Mouse (Mus musculus) left cerebral cortex, adult 2 months (tissue): ENCODE data around the gene Adap2. TPM values are rescaled to one million over a fixed set of nuclear protein-coding genes. Genes with fewer than 3 reads are reported as not detected.
"Not testable (repeated sequence)": the region's sequence is repeated elsewhere in the genome, so short reads cannot be mapped to it uniquely, and the experiment has no call there.

Source experiments
- DNase-seq, 2 experiments: peaks; one replicate each; pipeline ENCODE4 v3.0.0; 2021 to 2022; ENCODE audit warnings: low spot score in 2 of 2, mixed read lengths in 1 of 2; ENCODE audit errors: extremely low spot score in 1 of 2
- H3K27ac ChIP-seq: fragments of 200-600 bp; 2 replicates; pipeline ENCODE4 v1.8.1; 2022
- H3K4me3 ChIP-seq: fragments of 200-600 bp; 2 replicates; pipeline ENCODE4 v1.8.1; 2022
- CTCF ChIP-seq: fragments of 200-600 bp; IDR thresholded peaks from 2 replicates; pipeline ENCODE4 v1.8.1; 2022; ENCODE audit warnings: antibody characterized with exemption, mild to moderate bottlenecking, moderate library complexity
- intact Hi-C: fragments of 180-260 bp; cut with DNase I; formaldehyde crosslinking; loops from one replicate; pipeline ENCODE4 v1.15.1; 2025
- total RNA-seq, 2 experiments: library from RNA; stranded (reverse); gene quantifications; 2 replicates each; pipeline ENCODE4 v1.2.3; 2021

Adap2 gene
- total RNA-seq, 2 experiments from 2014 or later: 6.2 to 9.0 TPM

- Histone ChIP-seq H3K4me3 (peak overlapping the region; percentile 93), H3K27ac (peak overlapping the region; percentile 94)
- not testable (repeated sequence) for DNase-seq
- TF ChIP-seq CTCF: peak; percentile 28
- intact Hi-C loops: loop anchor here (2.0 kb wide), 1 partner anchor 26 kb away; the partner anchor contains the start of gene Rhot1
Observed at GRCm38 (mm10) chr11:80183054-80183704, 29.3 kb downstream of the Adap2 start.

DNA sequence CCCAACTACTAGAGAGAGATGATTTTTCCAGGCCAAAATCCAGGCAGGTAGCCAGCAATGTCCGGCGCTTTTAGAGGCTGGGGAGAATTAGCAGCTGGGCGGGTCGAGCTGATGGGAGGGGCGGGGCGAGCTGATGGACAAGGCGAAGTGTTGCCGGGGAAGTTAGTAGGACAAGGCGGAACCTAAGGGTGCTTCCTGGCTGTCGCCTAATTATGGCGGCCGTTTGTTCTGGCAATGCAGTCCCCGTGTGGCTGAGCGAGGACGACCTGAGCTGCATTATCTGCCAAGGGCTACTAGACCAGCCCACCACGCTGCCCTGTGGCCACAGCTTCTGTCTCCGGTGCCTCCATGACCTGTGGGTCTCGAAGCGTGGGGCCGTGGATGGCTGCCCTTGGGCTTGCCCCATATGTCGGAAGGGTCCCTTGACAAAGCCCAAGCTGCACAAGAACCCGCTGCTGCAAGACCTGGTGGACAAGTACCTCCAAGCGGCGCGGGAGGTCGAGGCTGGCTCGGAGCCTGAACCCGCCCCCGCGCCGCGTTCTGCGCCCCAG lies 29.9 kb downstream of the Adap2 start, which contains the start of gene Rnf135:
TSS of gene Rnf135 (plus strand) at position 147 of the 551 bp plus-strand sequence.
- peak within 1 kb of the TSS; percentile 94 for H3K27ac ChIP-seq
- peak within 1 kb of the TSS; percentile 93 for H3K4me3 ChIP-seq
- no peak for TF ChIP-seq CTCF
- intact Hi-C loops: loop anchor here (2.0 kb wide), 1 partner anchor 25 kb away; the partner anchor contains the start of gene Rhot1
- peak; percentile 69 to 79 for DNase-seq

- TF ChIP-seq CTCF: no peak
- intact Hi-C loops: no loop called here
- DNase-seq: no peak
- peak overlapping the region; percentile 93 for H3K4me3 ChIP-seq
- H3K27ac ChIP-seq: peak overlapping the region; percentile 94; the same call in 1 of the 2 replicates
Observed at GRCm38 (mm10) chr11:80184531-80185071, 30.7 kb downstream of the Adap2 start.

GRCm38 (mm10) chr11:80185441-80185976 lies 31.6 kb downstream of the Adap2 start:
- DNase-seq, intact Hi-C loops, H3K4me3 ChIP-seq, H3K27ac ChIP-seq: not testable (repeated sequence)

DNA sequence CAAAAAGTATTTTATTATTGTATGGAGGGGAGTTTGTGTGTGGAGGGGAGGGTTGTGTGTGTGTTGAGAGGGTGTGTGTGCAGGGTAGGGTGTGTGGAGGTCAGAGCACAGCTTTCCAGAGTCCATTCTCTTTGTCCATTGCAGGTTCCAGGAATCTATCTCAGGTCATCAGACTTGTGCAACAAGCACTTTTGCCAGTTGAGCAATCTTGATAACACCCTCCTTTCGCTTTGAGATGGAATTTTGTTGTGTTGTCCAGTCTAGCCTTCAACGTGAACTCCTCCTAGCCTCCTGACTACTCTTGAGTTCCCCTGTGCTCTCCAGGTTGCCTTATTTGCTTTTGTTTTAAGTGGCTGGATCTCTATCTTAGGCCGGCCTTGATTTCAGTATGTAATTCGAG lies 36.4 kb downstream of the Adap2 start:
- DNase-seq: no peak
- H3K4me3 ChIP-seq: no peak overlapping the region
- no peak overlapping the region for H3K27ac ChIP-seq
- intact Hi-C loops: no loop called here
- no peak for TF ChIP-seq CTCF

GRCm38 (mm10) chr11:80193827-80194226 lies 39.9 kb downstream of the Adap2 start:
- no peak for DNase-seq
- no peak overlapping the region for H3K4me3 ChIP-seq
- intact Hi-C loops: no loop called here
- no peak; the same call in 1 of the 2 replicates for TF ChIP-seq CTCF
- no peak overlapping the region for H3K27ac ChIP-seq

GRCm38 (mm10) chr11:80196351-80196750 lies 42.4 kb downstream of the Adap2 start:
- DNase-seq: no peak
- TF ChIP-seq CTCF: no peak
- intact Hi-C loops: no loop called here
- H3K27ac ChIP-seq: no peak overlapping the region
- no peak overlapping the region for H3K4me3 ChIP-seq

GRCm38 (mm10) chr11:80199316-80199715 lies 45.4 kb downstream of the Adap2 start:
- intact Hi-C loops: no loop called here

DNA sequence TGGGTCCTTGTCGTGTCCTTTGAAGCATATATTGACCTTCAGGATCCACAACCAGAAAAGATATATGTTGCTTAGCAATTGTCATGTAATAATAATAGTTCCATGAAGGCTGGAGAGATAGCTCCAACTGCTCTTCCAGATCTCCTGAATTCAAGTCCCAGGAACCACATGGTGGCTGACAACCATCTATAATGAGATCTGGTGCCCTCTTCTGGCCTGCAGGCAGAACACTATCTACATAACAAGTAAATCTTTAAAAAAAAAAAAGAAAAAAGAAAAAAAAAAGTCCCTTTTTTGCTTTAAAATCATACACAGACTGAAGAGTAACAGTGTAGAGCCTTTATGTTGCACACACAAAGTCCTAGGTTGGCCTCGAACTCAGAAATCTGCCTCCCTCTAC lies 45.9 kb downstream of the Adap2 start:
- no peak overlapping the region for H3K27ac ChIP-seq
- TF ChIP-seq CTCF: peak; percentile 37
- intact Hi-C loops: no loop called here
- no peak overlapping the region for H3K4me3 ChIP-seq
- no peak for DNase-seq

More at GRCm38 (mm10) chr11:80199316-80199715, 45.4 kb downstream of the Adap2 start:
- no peak overlapping the region for H3K27ac ChIP-seq
- no peak for DNase-seq
- H3K4me3 ChIP-seq: no peak overlapping the region
- TF ChIP-seq CTCF: no peak

GRCm38 (mm10) chr11:80200326-80200725 lies 46.4 kb downstream of the Adap2 start:
- no peak for DNase-seq
- no peak overlapping the region for H3K4me3 ChIP-seq
- intact Hi-C loops: no loop called here
- TF ChIP-seq CTCF: peak; percentile 60
- no peak overlapping the region for H3K27ac ChIP-seq

DNA sequence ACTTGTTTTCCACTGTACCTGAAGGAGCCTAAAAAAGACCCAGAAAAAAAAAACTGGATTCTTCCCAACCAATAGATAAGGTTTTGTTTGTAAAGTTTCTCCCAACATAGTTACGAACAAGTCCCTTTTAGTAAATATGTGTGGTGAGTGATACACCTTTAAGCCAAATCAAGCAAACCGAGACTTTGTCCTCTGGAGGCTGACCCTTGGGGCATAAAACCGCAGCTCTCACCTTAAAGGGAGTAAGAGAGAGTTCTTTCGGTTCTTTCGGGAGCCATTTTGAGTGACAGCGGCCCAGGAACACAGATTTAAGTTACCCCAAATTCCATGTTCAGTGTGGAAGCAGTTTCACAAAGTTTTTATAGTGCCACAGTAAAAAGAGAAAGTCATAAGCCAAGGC lies 48.4 kb downstream of the Adap2 start:
- no peak overlapping the region for H3K27ac ChIP-seq
- intact Hi-C loops: no loop called here
- no peak for TF ChIP-seq CTCF
- no peak overlapping the region for H3K4me3 ChIP-seq
- no peak for DNase-seq

GRCm38 (mm10) chr11:80204037-80204436 lies 50.1 kb downstream of the Adap2 start:
- TF ChIP-seq CTCF: no peak
- H3K27ac ChIP-seq: no peak overlapping the region
- intact Hi-C loops: no loop called here
- no peak for DNase-seq
- no peak overlapping the region for H3K4me3 ChIP-seq
